Mouse (Mus musculus) CD4-positive, CD25-positive, alpha-beta regulatory T cell (primary cell): ENCODE results near the gene Frmd6. TPM values are rescaled to one million over a fixed set of nuclear protein-coding genes. Genes with fewer than 3 reads are reported as not detected.

Experiments
- polyA plus RNA-seq: library from polyadenylated mRNA; unstranded; fragments of 100-300 nt; shearing (Covaris generic); gene quantifications from one replicate; pipeline ENCODE4 v1.2.1, GENCODE M21; 2017

The Frmd6 gene
- polyA plus RNA-seq = 40.5 TPM

GRCm38 (mm10) chr12:70824729-70825650, at the start of gene Frmd6:
Gene Frmd6 (plus strand): TSS chr12:70825514.

GRCm38 (mm10) chr12:70937571-70938384, 112.5 kb downstream of the Frmd6 start, which contains the start of gene Actr10:
Gene Actr10 (plus strand): TSS chr12:70937857.

Other genes with a start within 250 kb of the Frmd6 start
- 355 TPM for gene Actr10, start 112.3 kb downstream of the Frmd6 start, polyA plus RNA-seq
- gene Psma3, start 149.1 kb downstream of the Frmd6 start, polyA plus RNA-seq = 371 TPM
- 150 TPM for gene Arid4a, start 190.5 kb downstream of the Frmd6 start, polyA plus RNA-seq